Comparison of ENCODE assay signal across 11 mouse cellular contexts in the genomic region with DNA sequence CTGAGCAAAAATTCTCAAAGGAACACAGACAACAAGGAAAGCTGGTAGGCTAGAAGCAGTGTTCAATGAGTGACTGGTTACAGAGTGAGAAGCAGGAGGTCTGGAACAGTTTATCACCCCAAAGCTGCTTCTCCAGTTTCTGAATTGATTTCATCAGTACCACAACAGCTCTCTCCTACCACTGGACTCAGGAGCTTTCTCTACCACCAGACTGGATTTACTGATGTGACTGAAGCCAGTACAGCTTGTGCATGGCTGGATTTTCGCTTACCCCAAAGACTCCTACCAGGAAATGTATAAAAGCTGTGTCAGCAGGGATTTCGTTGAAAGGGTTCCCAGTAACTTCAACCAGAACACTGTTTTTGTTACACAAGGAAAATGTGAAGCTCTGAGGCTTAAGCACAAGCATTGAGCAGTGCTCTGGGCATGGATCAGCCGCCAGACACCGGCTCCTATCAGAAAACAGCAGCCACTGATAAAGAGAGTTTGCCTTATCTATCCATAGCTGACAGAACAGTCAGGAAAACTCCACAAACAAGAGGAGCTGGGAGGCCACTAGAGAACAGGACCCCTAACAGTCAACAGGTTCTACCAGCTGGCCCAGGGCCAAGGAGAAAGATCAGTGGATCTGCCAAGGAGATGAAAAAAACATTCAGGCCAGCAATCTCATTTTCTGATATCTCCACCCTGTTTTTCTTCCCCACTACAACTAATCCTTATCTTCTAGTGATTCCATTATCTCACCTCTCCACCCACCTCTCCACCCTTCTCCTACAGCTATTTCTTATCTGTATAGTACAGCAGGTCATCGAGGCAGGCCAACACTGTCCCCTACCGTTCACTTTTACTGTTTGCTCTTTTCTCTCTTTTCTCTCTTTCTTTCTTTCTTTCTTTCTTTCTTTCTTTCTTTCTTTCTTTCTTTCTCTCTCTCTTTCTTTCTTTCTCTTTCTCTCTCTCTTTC.
DNase-seq lines count a peak whose midpoint lies in the region; ATAC-seq and TF ChIP-seq lines count a peak whose summit lies in the region.
"Had no signal": no experiment of that assay in that cellular context is flagged by ENCODE, and none has a peak within 500 bp of the region (broad histone marks: within the 10 kb centered on the region; RNA-seq: fewer than 3 reads in every experiment).

No protein-coding gene starts in this region.

- H3K9me3 ChIP-seq in liver, embryonic 11.5 days (ENCODE audit: control insufficient read depth, low read length): no peaks in the 10 kb centered on the region
- H3K9me3 ChIP-seq in neural tube, embryonic 15.5 days (replicated peaks): no peaks in the 10 kb centered on the region
- H3K9me3 ChIP-seq: embryonic facial prominence, embryonic 15.5 days; megakaryocyte, embryonic 14.5 days had no signal

- intact Hi-C loops in heart, adult 2 months (cut with DNase I): loop anchor here (10.0 kb wide), 1 partner anchor 381 kb away; no protein-coding TSS in a partner anchor
- intact Hi-C loops in heart, postnatal 25 days (cut with DNase I): loop anchor here (10.0 kb wide), 1 partner anchor 391 kb away; no protein-coding TSS in a partner anchor

- no peaks in the 10 kb centered on the region for H3K4me1 ChIP-seq in heart, adult 2 months (ENCODE audit: control insufficient read depth, insufficient read depth, low read length)
- peaks cover 7% of the 10 kb centered on the region for H3K4me1 ChIP-seq in liver, embryonic 11.5 days (replicated peaks; ENCODE audit: control insufficient read depth, insufficient read depth, low read length)
- H3K4me1 ChIP-seq in neural tube, embryonic 15.5 days: no peaks in the 10 kb centered on the region
- H3K4me1 ChIP-seq: embryonic facial prominence, embryonic 15.5 days; megakaryocyte, embryonic 14.5 days had no signal

- H3K27ac ChIP-seq in heart, adult 2 months: no peak overlapping the region
- peak overlapping the region; percentile 17; the same call in 1 of the 2 replicates for H3K27ac ChIP-seq in liver, embryonic 11.5 days (ENCODE audit: low read depth, low read length)
- no peak overlapping the region for H3K27ac ChIP-seq in neural tube, embryonic 15.5 days (replicated peaks)
- H3K27ac ChIP-seq: embryonic facial prominence, embryonic 15.5 days had no signal

- TF ChIP-seq POLR2A in heart, adult 2 months (IDR thresholded peaks at IDR 0.05; ENCODE audit: insufficient read depth, low read depth, low read length): no peak

- TF ChIP-seq CTCF in heart, adult 2 months (IDR thresholded peaks at IDR 0.05): peak; percentile 61

- no peaks in the 10 kb centered on the region for H3K36me3 ChIP-seq in heart, adult 2 months (ENCODE audit: control insufficient read depth, insufficient read depth, low read length)
- no peaks in the 10 kb centered on the region for H3K36me3 ChIP-seq in liver, embryonic 11.5 days (ENCODE audit: control insufficient read depth, insufficient read depth, low read length)
- H3K36me3 ChIP-seq in neural tube, embryonic 15.5 days: no peaks in the 10 kb centered on the region
- H3K36me3 ChIP-seq: embryonic facial prominence, embryonic 15.5 days had no signal

- no peaks in the 10 kb centered on the region for H3K27me3 ChIP-seq in heart, adult 2 months (ENCODE audit: control insufficient read depth, insufficient read depth, low read length)
- no peaks in the 10 kb centered on the region for H3K27me3 ChIP-seq in liver, embryonic 11.5 days (replicated peaks; ENCODE audit: control insufficient read depth, insufficient read depth, low read length)
- H3K27me3 ChIP-seq in neural tube, embryonic 15.5 days (replicated peaks): no peaks in the 10 kb centered on the region
- H3K27me3 ChIP-seq: embryonic facial prominence, embryonic 15.5 days; megakaryocyte, embryonic 14.5 days had no signal

- H3K4me3 ChIP-seq in heart, adult 2 months: no peak overlapping the region
- no peak overlapping the region for H3K4me3 ChIP-seq in liver, embryonic 11.5 days (ENCODE audit: low read depth, low read length)
- no peak overlapping the region for H3K4me3 ChIP-seq in neural tube, embryonic 15.5 days (replicated peaks)
- H3K4me3 ChIP-seq: embryonic facial prominence, embryonic 15.5 days; megakaryocyte, embryonic 14.5 days had no signal

- peak overlapping the region; percentile 26 for H3K4me2 ChIP-seq in liver, embryonic 11.5 days
- no peak overlapping the region for H3K4me2 ChIP-seq in neural tube, embryonic 15.5 days
- H3K4me2 ChIP-seq: embryonic facial prominence, embryonic 15.5 days had no signal

- 18% methylated on average over 6 of the region's 6 CpGs for WGBS in heart, adult 2 months
- 13% methylated on average over 6 of the region's 6 CpGs for WGBS in liver, embryonic 11.5 days
- WGBS in neural tube, embryonic 15.5 days: 80% methylated on average over 6 of the region's 6 CpGs

- TF ChIP-seq EP300 in heart, adult 2 months (IDR thresholded peaks at IDR 0.05; ENCODE audit: insufficient read depth, low read depth, low read length): no peak

- no peak overlapping the region for H3K9ac ChIP-seq in heart, adult 2 months (ENCODE audit: low read depth, low read length)
- no peak overlapping the region for H3K9ac ChIP-seq in liver, embryonic 11.5 days (ENCODE audit: low read depth, low read length)
- H3K9ac ChIP-seq in neural tube, embryonic 15.5 days (replicated peaks): no peak overlapping the region
- H3K9ac ChIP-seq: embryonic facial prominence, embryonic 15.5 days had no signal

- no peaks in the 10 kb centered on the region for H3K79me2 ChIP-seq in heart, adult 2 months (replicated peaks; ENCODE audit: control insufficient read depth, insufficient read depth, low read length)

- peak in 1 of 2 experiments; percentile 11 for DNase-seq in heart, adult 2 months
- no peak for DNase-seq in heart, postnatal 25 days (ENCODE audit: low spot score)
- DNase-seq in brain, adult 2 months (ENCODE audit: low read depth, low spot score): peak; percentile 3
- DNase-seq in heart, adult 9 months (ENCODE audit: low spot score in 2 of 2): peak; percentile 3 to 27
- peak; percentile 48 for DNase-seq in liver, embryonic 11.5 days (ENCODE audit: low spot score)
- no peak for DNase-seq in right cerebral cortex, postnatal 4 days
- no peak for DNase-seq in spleen, adult 12 weeks (ENCODE audit: low spot score)
- DNase-seq: thymus, adult 2 months had no signal

- peak; percentile 93 for ATAC-seq in liver, embryonic 11.5 days (replicated peaks; ENCODE audit: low FRiP score)
- no peak for ATAC-seq in neural tube, embryonic 15.5 days (ENCODE audit: low FRiP score)

Comparison
In these comparisons a context has a peak if more than half of its experiments do, and no peak if none do; other contexts are left out.
1. DNase-seq: peak in brain, adult 2 months (single experiment), heart, adult 9 months (2 of 2) and liver, embryonic 11.5 days (single experiment); none in heart, postnatal 25 days (single experiment), right cerebral cortex, postnatal 4 days (single experiment) and spleen, adult 12 weeks (single experiment).